In the genomic region with DNA sequence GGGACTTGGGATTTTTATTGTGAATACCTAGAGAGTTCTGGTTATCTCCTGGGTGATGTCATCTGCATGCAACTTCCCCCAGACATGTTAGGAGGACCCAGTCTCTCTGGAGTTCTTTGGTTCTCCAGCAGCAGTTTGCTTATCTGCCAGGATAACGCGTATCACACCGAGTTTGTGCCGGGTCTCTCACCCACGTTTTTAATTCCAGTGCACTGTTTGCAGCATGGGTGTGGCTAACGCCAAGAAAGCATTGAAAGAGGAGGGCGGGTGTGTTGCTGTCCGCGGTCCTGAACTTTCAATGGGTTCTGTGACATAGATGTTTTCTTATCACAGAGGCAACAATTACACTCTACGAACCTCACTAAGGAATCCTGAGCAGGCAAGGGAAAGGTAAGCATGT, we compare ENCODE assay signal across 8 mouse cellular contexts. TPM values are rescaled to one million over a fixed set of nuclear protein-coding genes. Genes with fewer than 3 reads are reported as not detected.
DNase-seq lines count a peak whose midpoint lies in the region; ATAC-seq lines count a peak whose summit lies in the region.

No protein-coding gene starts in this region.

- H3K27me3 ChIP-seq in midbrain, embryonic 10.5 days (ENCODE audit: low read depth, poor library complexity, severe bottlenecking) = no peaks in the 10 kb centered on the region
- no peaks in the 10 kb centered on the region for H3K27me3 ChIP-seq in midbrain, embryonic 16.5 days (ENCODE audit: control insufficient read depth, insufficient read depth, low read depth, low read length)

- peak; percentile 44 for DNase-seq in midbrain, embryonic 10.5 days (ENCODE audit: low spot score)
- peak; percentile 8 for DNase-seq in adrenal gland, adult 8-10 months
- DNase-seq in heart, postnatal 4 days = peak; percentile 77
- DNase-seq in lung, postnatal 4 days = peak; percentile 63 to 75
- DNase-seq in urinary bladder, postnatal 10 days (ENCODE audit: low spot score) = peak; percentile 15

- H3K27ac ChIP-seq in midbrain, embryonic 10.5 days (replicated peaks) = no peak overlapping the region
- H3K27ac ChIP-seq in midbrain, embryonic 16.5 days (ENCODE audit: low read length) = no peak overlapping the region

- H3K4me3 ChIP-seq in midbrain, embryonic 10.5 days = no peak overlapping the region
- H3K4me3 ChIP-seq in midbrain, embryonic 16.5 days (ENCODE audit: low read depth, low read length) = no peak overlapping the region

- ATAC-seq in midbrain, embryonic 16.5 days = no peak
- no peak for ATAC-seq in inflammation-experienced regulatory T-cells, adult 6 months
- no peak for ATAC-seq in activated CD4-positive, CD25-positive, alpha-beta regulatory T cell, adult 4 months

- H3K9me3 ChIP-seq in midbrain, embryonic 10.5 days (replicated peaks) = no peaks in the 10 kb centered on the region
- no peaks in the 10 kb centered on the region for H3K9me3 ChIP-seq in midbrain, embryonic 16.5 days (replicated peaks; ENCODE audit: control insufficient read depth, low read length, poor library complexity, severe bottlenecking)

- H3K4me2 ChIP-seq in midbrain, embryonic 16.5 days (ENCODE audit: low read length) = no peak overlapping the region

- 4% methylated on average over 10 of the region's 10 CpGs for WGBS in midbrain, embryonic 10.5 days
- WGBS in midbrain, embryonic 16.5 days = 4% methylated on average over 10 of the region's 10 CpGs

- H3K36me3 ChIP-seq in midbrain, embryonic 10.5 days = no peaks in the 10 kb centered on the region
- H3K36me3 ChIP-seq in midbrain, embryonic 16.5 days (ENCODE audit: control insufficient read depth, insufficient read depth, low read length) = no peaks in the 10 kb centered on the region

- H3K4me1 ChIP-seq in midbrain, embryonic 10.5 days = peaks cover 4% of the 10 kb centered on the region; the same call in 1 of the 2 replicates
- H3K4me1 ChIP-seq in midbrain, embryonic 16.5 days (ENCODE audit: control insufficient read depth, insufficient read depth, low read length) = no peaks in the 10 kb centered on the region

- no peak overlapping the region for H3K9ac ChIP-seq in midbrain, embryonic 16.5 days (ENCODE audit: low read depth, low read length)

RNA-seq across cellular contexts. Expression of a gene that starts 26.7 kb away (rescaled TPM):
- polyA plus RNA-seq in midbrain, embryonic 10.5 days (2016; fragmentation: Nextera tagmentation; extraction: Ambion mirVana) = 29.0 and 38.6 TPM in 2 replicates
- 30.3 and 38.5 TPM in 2 replicates for polyA plus RNA-seq in midbrain, embryonic 16.5 days (2015; fragmentation: Nextera tagmentation; extraction: Ambion mirVana)
- 10 to 100 TPM; 34.0 to 51.1 (median 40.4) TPM for total RNA-seq in adrenal gland, adult 8-10 months (2022)
- 10 to 100 TPM; 56.5 to 57.8 TPM for total RNA-seq in heart, postnatal 4 days (2021)
- 10 to 100 TPM; 23.1 to 29.5 (median 27.6) TPM for polyA plus RNA-seq in inflammation-experienced regulatory T-cells, adult 6 months (2017; shearing (Covaris generic))
- polyA plus RNA-seq in activated CD4-positive, CD25-positive, alpha-beta regulatory T cell, adult 4 months (2017; shearing (Covaris generic)) = 10 to 100 TPM; 21.0 to 29.2 TPM

RNA-seq across cellular contexts. Expression of a gene that starts 40.4 kb away (rescaled TPM):
- polyA plus RNA-seq in midbrain, embryonic 10.5 days (2016; fragmentation: Nextera tagmentation; extraction: Ambion mirVana) = 75.6 and 83.6 TPM in 2 replicates
- polyA plus RNA-seq in midbrain, embryonic 16.5 days (2015; fragmentation: Nextera tagmentation; extraction: Ambion mirVana) = 4.0 and 5.7 TPM in 2 replicates
- total RNA-seq in adrenal gland, adult 8-10 months (2022) = 1 to 10 TPM in 2 of 4 experiments, under 1 TPM in 2; 0.35 to 1.5 (median 0.81) TPM
- total RNA-seq in heart, postnatal 4 days (2021) = 10 to 100 TPM; 14.6 to 15.0 TPM
- polyA plus RNA-seq in inflammation-experienced regulatory T-cells, adult 6 months (2017; shearing (Covaris generic)) = 10 to 100 TPM in 1 of 3 experiments, 1 to 10 TPM in 2; 4.9 to 33.1 (median 5.2) TPM
- polyA plus RNA-seq in activated CD4-positive, CD25-positive, alpha-beta regulatory T cell, adult 4 months (2017; shearing (Covaris generic)) = 10 to 100 TPM; 10.4 to 14.9 TPM

Comparison
In these comparisons a context has a peak if more than half of its experiments do, and no peak if none do; other contexts are left out.
1. DNase-seq: peak in every context shown above with its lines; median percentile 77 in heart, postnatal 4 days; 69 in lung, postnatal 4 days; 44 in midbrain, embryonic 10.5 days; 15 in urinary bladder, postnatal 10 days; 8 in adrenal gland, adult 8-10 months.